Mouse (Mus musculus) CH12.LX (cell line): ENCODE data around the gene Hfe2. TPM values are rescaled to one million over a fixed set of nuclear protein-coding genes. Genes with fewer than 3 reads are reported as not detected.

Source experiments
- DNase-seq: peaks from one replicate; pipeline ENCODE4 v3.0.0-alpha.2; 2013; ENCODE audit errors: extremely low read depth
- H3K27ac ChIP-seq: 2 replicates; pipeline ENCODE4 v1.5.1; 2012; ENCODE audit warnings: low read depth, mild to moderate bottlenecking, control low read depth, moderate library complexity; ENCODE audit not compliant: insufficient read depth
- H3K27me3 ChIP-seq: replicated peaks from 2 replicates; pipeline ENCODE3; 2012; ENCODE audit warnings: inconsistent platforms
- H3K36me3 ChIP-seq, 2 experiments: replicated peaks in 1 of 2; 2 replicates each; pipeline versions ENCODE3 to v1.6.1; 2012; ENCODE audit warnings: inconsistent platforms in 1 of 2, low read length in 1 of 2, mild to moderate bottlenecking in 1 of 2, mixed read lengths in 1 of 2, moderate library complexity in 1 of 2; ENCODE audit not compliant: control insufficient read depth in 1 of 2, insufficient read depth in 1 of 2
- H3K4me1 ChIP-seq, 2 experiments: 2 replicates each; pipeline ENCODE4 v1.6.1; 2012; ENCODE audit warnings: inconsistent platforms in 1 of 2, moderate library complexity in 1 of 2; ENCODE audit not compliant: insufficient read depth in 2 of 2, control insufficient read depth in 1 of 2
- H3K4me2 ChIP-seq: 2 replicates; pipeline ENCODE4 v1.6.1; 2012; ENCODE audit warnings: low read depth, mild to moderate bottlenecking, control low read depth; ENCODE audit not compliant: poor library complexity, insufficient read depth, severe bottlenecking
- H3K4me3 ChIP-seq, 3 experiments: fragments of 150-350 bp in 1 of 3; sonication (generic) in 1 of 3; replicated peaks in 1 of 3; 2 replicates each; pipeline versions ENCODE3 to v1.5.1; 2011 to 2012; ENCODE audit warnings: low read depth in 2 of 3, low read length in 2 of 3, mild to moderate bottlenecking in 2 of 3, moderate library complexity in 2 of 3, control low read depth in 1 of 3, improper control_type of control experiment in 1 of 3, inconsistent platforms in 1 of 3, mixed read lengths in 1 of 3; ENCODE audit not compliant: poor library complexity in 1 of 3
- H3K79me2 ChIP-seq: replicated peaks from 2 replicates; pipeline ENCODE4 v1.6.1; 2012; ENCODE audit warnings: mild to moderate bottlenecking, moderate library complexity; ENCODE audit not compliant: control insufficient read depth, poor library complexity, insufficient read depth, severe bottlenecking; ENCODE audit errors: extremely low read depth
- H3K9ac ChIP-seq: 2 replicates; pipeline ENCODE4 v1.6.1; 2012; ENCODE audit warnings: low read depth, mild to moderate bottlenecking, control low read depth, moderate library complexity; ENCODE audit not compliant: insufficient read depth
- H3K9me3 ChIP-seq: replicated peaks from 2 replicates; pipeline ENCODE3; 2012; ENCODE audit warnings: low read length, inconsistent platforms, mixed read lengths
- BHLHE40 ChIP-seq: IDR thresholded peaks from 2 replicates; pipeline ENCODE4 v1.6.1; 2011; ENCODE audit warnings: mild to moderate bottlenecking, low read depth, low read length, improper control_type of control experiment
- CHD2 ChIP-seq: IDR thresholded peaks from 2 replicates; pipeline ENCODE4 v1.6.1; 2011; ENCODE audit warnings: low read length, improper control_type of control experiment
- ELF1 ChIP-seq: IDR thresholded peaks from 2 replicates; pipeline ENCODE4 v1.6.1; 2014; ENCODE audit warnings: low read depth, mild to moderate bottlenecking, inconsistent platforms, low read length, improper control_type of control experiment
- ETS1 ChIP-seq: conservative IDR thresholded peaks from 2 replicates; pipeline ENCODE4 v1.6.1; 2012; ENCODE audit warnings: low read depth, mild to moderate bottlenecking, inconsistent platforms, low read length, improper control_type of control experiment, moderate library complexity
- MAX ChIP-seq: IDR thresholded peaks from 2 replicates; pipeline ENCODE4 v1.6.1; 2011; ENCODE audit warnings: low read length, improper control_type of control experiment
- MXI1 ChIP-seq: IDR thresholded peaks from 2 replicates; pipeline ENCODE4 v1.6.1; 2011; ENCODE audit warnings: mild to moderate bottlenecking, low read depth, low read length, improper control_type of control experiment
- MYC ChIP-seq: IDR thresholded peaks from 2 replicates; pipeline ENCODE4 v1.6.1; 2011; ENCODE audit warnings: low read depth, mild to moderate bottlenecking, improper control_type of control experiment, low read length
- NELFE ChIP-seq: IDR thresholded peaks from 2 replicates; pipeline ENCODE4 v1.6.1; 2011; ENCODE audit warnings: low read depth, low read length, improper control_type of control experiment
- PAX5 ChIP-seq: IDR thresholded peaks from 2 replicates; pipeline ENCODE4 v1.6.1; 2012; ENCODE audit warnings: low read length, inconsistent platforms, mixed read lengths
- RAD21 ChIP-seq: IDR thresholded peaks from 2 replicates; pipeline ENCODE4 v1.6.1; 2011; ENCODE audit warnings: low read depth, mild to moderate bottlenecking, low read length, improper control_type of control experiment, moderate library complexity
- RCOR1 ChIP-seq: conservative IDR thresholded peaks from 2 replicates; pipeline ENCODE4 v1.6.1; 2012; ENCODE audit warnings: low read depth, mild to moderate bottlenecking, inconsistent platforms, low read length, improper control_type of control experiment
- USF2 ChIP-seq: conservative IDR thresholded peaks from 2 replicates; pipeline ENCODE4 v1.6.1; 2011; ENCODE audit warnings: low read depth, low read length, improper control_type of control experiment
- ZC3H11A ChIP-seq: IDR thresholded peaks from 2 replicates; pipeline ENCODE4 v1.6.1; 2012; ENCODE audit warnings: low read depth, mild to moderate bottlenecking, inconsistent platforms, low read length, improper control_type of control experiment
- dilution Hi-C: fragments of 300-500 bp; cut with MboI; formaldehyde crosslinking; loops from 2 replicates; pipeline ENCODE4 v1.14.3; 2020; ENCODE audit warnings: low sequenced_read_pairs; ENCODE audit not compliant: extremely low pct_unique_long_range_greater_than_20kb, extremely low pct_ligation_motif_present
- in situ Hi-C: fragments of 300-500 bp; cut with MboI; formaldehyde crosslinking; loops from 3 replicates; pipeline ENCODE4 v1.14.3; 2019; ENCODE audit warnings: low sequenced_read_pairs, low pct_ligation_motif_present, low pct_unique_long_range_greater_than_20kb, mixed read lengths
- polyA plus RNA-seq: library from polyadenylated mRNA; unstranded; fragments of >175 nt; gene quantifications from 2 replicates; pipeline ENCODE4 v1.2.1, GENCODE M21; 2012; ENCODE audit warnings: low read depth; ENCODE audit not compliant: insufficient read length
- total RNA-seq, 2 experiments: library from RNA; depleted of rRNA; stranded (reverse); fragments of 300-350 nt in 1 of 2; fragments of >200 nt in 1 of 2; gene quantifications; 2 replicates each; pipeline ENCODE4 v1.2.3; 2012 to 2014

The Hfe2 gene
- total and polyA plus RNA-seq, 3 experiments, result not detected

DNA sequence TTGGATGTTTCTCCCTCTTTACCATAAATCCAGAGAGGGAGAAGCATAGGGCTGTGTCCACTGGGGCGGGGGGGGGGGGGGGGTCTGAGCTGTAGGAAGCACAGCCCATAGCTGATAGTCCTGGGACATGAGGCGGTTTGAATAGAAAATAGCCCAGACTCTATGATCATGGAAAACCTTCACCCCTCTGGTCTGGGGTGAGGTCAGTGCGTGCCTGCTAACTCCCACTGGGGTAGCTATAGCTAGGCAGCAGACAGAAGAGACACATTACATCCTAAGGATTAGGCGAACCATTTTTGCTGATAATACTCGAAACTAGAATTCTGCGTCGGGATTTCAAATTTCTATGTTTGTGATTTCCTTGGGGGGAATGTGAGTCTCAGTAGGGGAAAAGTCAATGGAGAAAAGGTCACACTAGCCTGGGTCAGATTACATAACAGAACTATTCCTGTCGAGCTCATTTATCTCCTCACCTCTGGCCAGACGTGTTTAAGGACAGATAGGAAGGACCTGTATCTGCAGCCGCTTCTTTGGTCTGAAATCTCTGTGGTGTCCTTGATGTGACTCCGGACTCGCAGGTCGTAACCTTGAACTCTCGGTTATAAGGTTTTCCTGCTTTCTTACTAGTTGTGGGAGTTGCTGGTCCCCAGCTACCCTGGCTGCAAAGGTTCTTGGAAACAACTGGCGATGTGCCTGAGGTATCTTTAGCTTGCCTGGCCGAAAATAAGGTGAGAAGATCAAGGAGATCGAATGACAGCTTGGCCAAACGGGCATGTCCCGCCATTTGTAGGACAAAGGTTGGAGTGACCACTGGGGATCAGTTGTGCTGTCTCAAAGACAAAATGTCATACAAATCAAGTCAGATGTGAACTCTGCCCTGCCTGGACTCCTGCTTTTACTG, 48.9 kb downstream of the Hfe2 start:
- in situ Hi-C loops (no loop called here), dilution Hi-C loops (no loop called here)
- Histone ChIP-seq H3K4me3 (no peak overlapping the region), H3K27ac (no peak overlapping the region), H3K9ac (no peak overlapping the region), H3K9me3 (no peaks in the 10 kb centered on the region), H3K79me2 (no peaks in the 10 kb centered on the region), H3K27me3 (no peaks in the 10 kb centered on the region), H3K4me2 (no peak overlapping the region), H3K4me1 (peaks cover 12 to 49% of the 10 kb centered on the region in 2 experiments), H3K36me3 (peaks cover 0 to 4% of the 10 kb centered on the region in 2 experiments)
- DNase-seq, result no peak
- TF ChIP-seq RCOR1, result no peak
- TF ChIP-seq ZC3H11A, result no peak
- TF ChIP-seq NELFE, result no peak
- TF ChIP-seq BHLHE40, result no peak
- TF ChIP-seq MAX, result no peak
- no peak for TF ChIP-seq MYC
- TF ChIP-seq USF2, result no peak
- no peak for TF ChIP-seq CHD2
- no peak for TF ChIP-seq RAD21
- TF ChIP-seq ETS1, result no peak
- TF ChIP-seq PAX5, result no peak

DNA sequence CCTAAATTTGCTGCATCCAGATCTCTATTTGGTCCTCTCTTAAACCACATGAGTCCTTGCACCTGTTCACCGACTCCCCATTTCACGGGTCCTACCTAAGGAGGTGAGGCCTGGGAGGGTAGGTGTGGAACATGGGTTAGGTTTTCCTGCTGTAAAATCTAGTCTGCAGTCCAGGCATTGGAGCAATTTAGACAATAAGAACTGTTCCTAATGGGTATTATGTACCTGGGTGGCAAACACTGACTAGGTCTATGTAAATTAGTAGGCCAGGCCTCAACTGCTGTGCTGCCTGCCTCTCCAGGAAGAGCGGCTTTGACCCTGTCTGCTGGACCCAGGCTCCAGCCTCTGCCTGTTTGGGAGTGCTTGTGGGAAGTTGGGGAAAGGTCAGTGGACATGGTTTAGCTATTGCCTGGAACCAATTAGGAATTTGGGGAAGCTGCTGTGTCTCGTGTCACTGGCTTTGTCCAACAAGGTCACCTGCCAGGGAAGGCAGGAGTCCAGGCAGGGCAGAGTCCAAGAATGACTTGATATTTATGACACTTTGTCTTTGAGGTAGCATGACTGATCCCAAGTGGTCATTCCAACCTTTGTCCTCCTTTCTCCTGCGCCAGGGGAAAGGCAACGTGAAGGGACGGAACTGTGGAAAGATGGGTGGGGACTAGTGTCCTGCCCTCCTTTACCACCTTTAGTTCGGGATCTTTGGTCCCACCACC, 50.5 kb downstream of the Hfe2 start:
- no peak for TF ChIP-seq MXI1
- no peak for TF ChIP-seq USF2
- peak; percentile 31; the same call in 1 of the 2 replicates for TF ChIP-seq ELF1
- TF ChIP-seq, all 38 proteins: peak for 1
- Histone ChIP-seq H3K79me2 (no peaks in the 10 kb centered on the region), H3K27ac (no peak overlapping the region), H3K9ac (peak overlapping the region; percentile 95), H3K36me3 (peaks cover 0 to 5% of the 10 kb centered on the region in 2 experiments), H3K9me3 (no peaks in the 10 kb centered on the region), H3K4me2 (peak overlapping the region; percentile 67; the same call in 1 of the 2 replicates), H3K27me3 (no peaks in the 10 kb centered on the region), H3K4me1 (peaks cover 13 to 50% of the 10 kb centered on the region in 2 experiments), H3K4me3 (peak overlapping the region in 2 of 3 experiments; percentile 4 to 52)
- dilution Hi-C loops (no loop called here), in situ Hi-C loops (no loop called here)
- DNase-seq, result no peak
